Mouse (Mus musculus) ovary, postnatal 36 days (tissue): ENCODE data around the gene Rcor1.
A peak's percentile ranks its signal among the peaks of the same experiment; 100 is the strongest.
"Not testable (repeated sequence)": the region's sequence is repeated elsewhere in the genome, so short reads cannot be mapped to it uniquely, and the experiment has no call there.

Experiments used
- DNase-seq: peaks from one replicate; pipeline ENCODE4 v3.0.0; 2022; ENCODE audit warnings: low spot score, mixed read lengths

Rcor1 gene

DNA sequence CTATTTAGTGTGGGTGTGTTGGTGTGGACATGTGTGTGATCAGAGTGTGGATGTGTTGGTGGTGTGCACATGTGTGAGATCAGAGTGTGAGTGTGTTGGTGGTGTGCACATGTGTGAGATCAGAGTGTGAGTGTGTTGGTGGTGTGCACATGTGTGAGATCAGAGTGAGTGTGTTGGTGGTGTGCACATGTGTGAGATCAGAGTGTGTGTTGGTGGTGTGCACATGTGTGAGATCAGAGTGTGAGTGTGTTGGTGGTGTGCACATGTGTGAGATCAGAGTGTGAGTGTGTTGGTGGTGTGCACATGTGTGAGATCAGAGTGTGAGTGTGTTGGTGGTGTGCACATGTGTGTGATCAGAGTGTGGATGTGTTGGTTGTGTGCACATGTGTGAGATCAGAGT lies 30.1 kb downstream of the Rcor1 start:
- not testable (repeated sequence) for DNase-seq

GRCm38 (mm10) chr12:111071009-111071408 lies 31.9 kb downstream of the Rcor1 start:
- DNase-seq: no peak

- DNase-seq: peak; percentile 41
Measured at GRCm38 (mm10) chr12:111071477-111072152, 32.5 kb downstream of the Rcor1 start.

DNA sequence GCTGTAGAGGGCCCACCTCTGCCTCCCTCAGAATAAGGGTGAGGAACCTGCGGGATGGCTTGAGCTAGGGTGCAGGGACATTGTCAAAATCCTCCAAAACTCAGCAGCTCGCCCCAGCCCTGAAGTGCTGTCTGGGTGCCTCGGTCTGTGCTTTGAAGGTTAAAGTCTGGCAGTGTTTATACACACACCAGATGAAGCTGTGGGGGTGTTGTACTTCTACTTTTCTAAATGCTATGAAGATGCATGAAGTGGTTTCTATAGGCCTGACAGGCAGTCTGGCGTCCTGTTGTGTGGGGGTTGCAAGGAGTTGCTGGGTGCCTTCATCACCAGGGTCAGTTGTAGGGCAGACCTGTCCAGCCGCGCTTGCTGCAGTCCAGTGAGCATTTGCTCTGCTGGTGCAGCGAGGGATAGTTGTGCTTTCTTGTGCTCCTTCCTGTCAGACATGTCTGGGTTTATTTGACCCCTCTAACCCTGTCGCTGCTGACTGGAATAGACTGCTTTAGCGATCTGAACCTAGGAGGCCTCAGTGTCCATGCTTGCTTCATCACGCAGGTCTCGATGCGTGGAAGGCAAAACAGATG lies 37.3 kb downstream of the Rcor1 start:
- DNase-seq: peak; percentile 12

- no peak for DNase-seq
Measured at GRCm38 (mm10) chr12:111085579-111085978, 46.4 kb downstream of the Rcor1 start.

- no peak for DNase-seq
Measured at GRCm38 (mm10) chr12:111087066-111087465, 47.9 kb downstream of the Rcor1 start.

DNA sequence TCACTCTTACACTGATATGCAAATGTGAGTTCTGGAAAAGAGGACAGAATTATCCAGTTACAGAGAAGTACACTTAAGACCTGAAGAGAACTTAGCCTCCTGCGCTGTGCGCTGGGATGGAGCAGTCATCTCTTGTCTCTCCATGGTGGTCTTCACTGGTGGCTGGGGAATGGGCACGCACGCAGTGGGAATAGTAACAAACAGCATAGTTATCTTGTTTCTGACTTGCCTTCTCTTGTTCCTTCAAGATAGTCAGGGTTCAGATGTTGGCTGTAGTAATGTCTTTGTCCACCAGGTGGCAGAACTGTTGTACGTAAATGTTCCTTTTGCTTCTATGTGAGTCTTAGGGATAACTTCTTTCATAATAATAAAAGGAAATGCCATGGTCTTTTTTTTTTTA lies 49.0 kb downstream of the Rcor1 start:
- DNase-seq: no peak

DNA sequence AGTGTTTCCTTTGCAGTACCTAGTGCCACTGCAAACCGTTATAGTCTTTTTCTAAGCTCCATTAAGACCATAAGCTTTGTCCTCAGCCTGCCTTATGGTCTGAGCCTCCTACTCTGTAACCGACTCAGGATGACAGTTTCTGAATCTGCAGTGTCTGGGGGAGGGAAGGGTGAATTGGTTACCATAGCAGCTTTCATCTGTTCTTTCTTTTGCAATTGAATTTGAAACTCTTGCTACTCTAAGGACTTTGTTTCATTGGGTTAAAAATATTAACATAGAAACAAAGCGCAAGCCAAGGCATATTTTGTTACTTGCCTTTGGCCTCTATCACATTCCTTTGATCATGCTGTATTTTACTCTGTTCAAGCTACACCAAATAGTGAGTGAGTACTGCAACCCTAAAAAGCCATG lies 49.6 kb downstream of the Rcor1 start:
- DNase-seq: no peak

- no peak for DNase-seq
Measured at GRCm38 (mm10) chr12:111089145-111089544, 50.0 kb downstream of the Rcor1 start.

- DNase-seq: no peak
Measured at GRCm38 (mm10) chr12:111090801-111091200, 51.6 kb downstream of the Rcor1 start.

GRCm38 (mm10) chr12:111091981-111092380 lies 52.8 kb downstream of the Rcor1 start:
- no peak for DNase-seq

GRCm38 (mm10) chr12:111094073-111094472 lies 54.9 kb downstream of the Rcor1 start:
- DNase-seq: no peak

- no peak for DNase-seq
Measured at GRCm38 (mm10) chr12:111095086-111095485, 55.9 kb downstream of the Rcor1 start.

DNA sequence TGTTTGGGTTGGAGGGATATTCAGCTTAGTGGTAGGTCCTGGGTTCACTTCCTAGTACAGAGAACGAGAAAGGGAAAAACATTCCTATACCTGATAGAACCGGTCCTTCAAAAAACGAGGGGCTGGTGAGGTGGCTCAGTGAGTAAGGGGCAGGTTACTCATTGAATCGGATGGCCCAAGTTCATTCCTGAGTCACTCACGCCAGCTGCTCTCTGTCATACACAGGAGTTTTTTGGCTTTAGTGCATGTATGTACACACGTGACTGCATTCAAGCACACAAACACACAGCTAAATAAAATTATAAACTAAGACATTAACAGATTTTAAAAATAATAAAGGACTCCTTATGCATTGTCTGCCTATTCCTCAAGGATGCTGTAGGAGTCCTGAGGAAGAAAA lies 57.1 kb downstream of the Rcor1 start:
- no peak for DNase-seq

DNA sequence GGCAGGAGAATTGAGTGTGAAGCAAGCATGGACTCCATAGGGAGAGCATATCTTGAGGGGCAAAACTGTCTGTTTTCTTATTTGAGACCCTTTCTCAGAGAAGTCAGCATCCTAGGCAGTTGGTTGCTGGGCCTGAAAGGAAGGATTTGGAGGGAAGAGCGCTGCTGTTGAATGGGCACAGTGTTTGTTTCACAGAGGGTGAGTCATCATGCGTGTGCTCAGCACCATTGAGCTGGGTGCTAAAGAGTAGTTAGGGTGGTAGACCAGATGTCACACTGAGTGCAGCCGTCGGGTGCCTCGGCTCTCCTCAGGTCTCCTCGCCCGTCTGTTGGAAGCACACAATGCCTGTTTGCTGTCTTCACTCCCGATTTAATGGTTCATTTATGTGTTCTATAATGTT lies 57.9 kb downstream of the Rcor1 start:
- no peak for DNase-seq

- DNase-seq: no peak
Measured at GRCm38 (mm10) chr12:111111176-111111575, 72.0 kb downstream of the Rcor1 start.

DNA sequence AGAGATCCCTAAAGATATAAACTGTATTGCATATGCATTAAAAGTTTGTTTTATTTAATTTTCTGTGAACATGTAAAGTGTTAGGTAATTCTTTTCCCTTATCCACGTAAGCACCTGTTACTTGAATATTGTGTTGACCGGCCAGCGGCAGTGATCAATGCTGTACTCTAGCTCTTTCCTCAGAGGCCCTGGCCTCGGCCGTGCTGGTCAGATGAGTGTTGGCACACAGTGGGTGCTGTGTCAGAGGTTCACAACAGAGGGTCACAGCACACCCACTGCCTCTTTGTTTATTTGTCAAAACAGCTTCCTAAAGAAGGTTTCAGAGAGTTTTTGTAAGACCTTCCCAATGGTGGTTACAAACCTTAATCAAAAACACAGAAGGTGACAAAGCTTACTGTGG lies 75.4 kb downstream of the Rcor1 start:
- DNase-seq: no peak

- DNase-seq: no peak
Measured at GRCm38 (mm10) chr12:111119506-111120085, 80.4 kb downstream of the Rcor1 start.

GRCm38 (mm10) chr12:111120976-111121645 lies 82.0 kb downstream of the Rcor1 start:
- DNase-seq: no peak

GRCm38 (mm10) chr12:111122332-111122852 lies 83.2 kb downstream of the Rcor1 start:
- no peak for DNase-seq

- no peak for DNase-seq
Measured at GRCm38 (mm10) chr12:111124601-111125260, 85.6 kb downstream of the Rcor1 start.

GRCm38 (mm10) chr12:111125666-111126065 lies 86.5 kb downstream of the Rcor1 start:
- no peak for DNase-seq
